Mouse (Mus musculus) heart, postnatal 0 days (tissue): ENCODE measurements around the gene Zfp775. TPM values are rescaled to one million over a fixed set of nuclear protein-coding genes. Genes with fewer than 3 reads are reported as not detected.

ENCODE experiments used
- ATAC-seq: fragments of 200-750 bp; cut with Nextera tagmentation; 2 replicates; pipeline ENCODE4 v1.8.0; 2017; ENCODE audit warnings: low read depth, moderate number of reproducible peaks, moderate library complexity; ENCODE audit not compliant: insufficient read depth
- DNase-seq: peaks from one replicate; pipeline ENCODE4 v3.0.0-alpha.2; 2016; ENCODE audit warnings: low spot score
- H3K27ac ChIP-seq: fragments of 300-500 bp; sonication (generic); 2 replicates; pipeline ENCODE4 v1.5.1; 2014; ENCODE audit warnings: low read depth, mild to moderate bottlenecking
- H3K27me3 ChIP-seq: fragments of 300-500 bp; sonication (generic); 2 replicates; pipeline ENCODE4 v1.6.1; 2014; ENCODE audit warnings: low read length, mixed read lengths; ENCODE audit not compliant: control insufficient read depth, insufficient read depth
- H3K36me3 ChIP-seq: fragments of 300-500 bp; sonication (generic); replicated peaks from 2 replicates; pipeline ENCODE4 v1.6.1; 2014; ENCODE audit warnings: low read length, mixed read lengths; ENCODE audit not compliant: control insufficient read depth, insufficient read depth
- H3K4me1 ChIP-seq: fragments of 300-500 bp; sonication (generic); 2 replicates; pipeline ENCODE4 v1.6.1; 2014; ENCODE audit warnings: antibody characterized with exemption; ENCODE audit not compliant: control insufficient read depth, insufficient read depth
- H3K4me2 ChIP-seq: fragments of 300-500 bp; sonication (generic); 2 replicates; pipeline ENCODE4 v1.6.1; 2014; ENCODE audit warnings: low read depth, mild to moderate bottlenecking, low read length, moderate library complexity
- H3K4me3 ChIP-seq: fragments of 300-500 bp; sonication (generic); 2 replicates; pipeline ENCODE4 v1.5.1; 2014; ENCODE audit warnings: low read depth, low read length
- H3K9ac ChIP-seq: fragments of 300-500 bp; sonication (generic); replicated peaks from 2 replicates; pipeline ENCODE4 v1.6.1; 2014; ENCODE audit warnings: low read depth, low read length, mixed read lengths
- H3K9me3 ChIP-seq: fragments of 300-500 bp; sonication (generic); replicated peaks from 2 replicates; pipeline ENCODE4 v1.6.1; 2016; ENCODE audit warnings: low read length; ENCODE audit not compliant: control insufficient read depth
- CTCF ChIP-seq: IDR thresholded peaks from 2 replicates; pipeline ENCODE4 v1.5.1; 2016; ENCODE audit warnings: antibody characterized with exemption, control low read depth, low read depth
- EP300 ChIP-seq: IDR thresholded peaks from 2 replicates; pipeline ENCODE4 v1.6.1; 2016; ENCODE audit warnings: antibody characterized with exemption, low read depth
- WGBS: fragments of 180-500 bp; shearing (Covaris S2); extraction: QIAGEN DNeasy Blood & Tissue Kit; methylation state at CpG from one replicate; pipeline ENCODE4 v1.1.7; 2014; 5-methylcytosine and 5-hydroxymethylcytosine counted together
- polyA plus RNA-seq: library from polyadenylated mRNA; unstranded; fragments of >200 nt; fragmentation: Nextera tagmentation; extraction: Ambion mirVana; gene quantifications from 2 replicates; pipeline ENCODE4 v1.2.1, GENCODE M21; 2015
- total RNA-seq: library from RNA; depleted of rRNA; stranded (reverse); fragments of >200 nt; gene quantifications from 2 replicates; pipeline ENCODE4 v1.2.3, GENCODE M21; 2014; ENCODE audit warnings: low replicate concordance

The Zfp775 gene
- total and polyA plus RNA-seq, 2 experiments from 2014 or later: 4.0 to 5.7 TPM

DNA sequence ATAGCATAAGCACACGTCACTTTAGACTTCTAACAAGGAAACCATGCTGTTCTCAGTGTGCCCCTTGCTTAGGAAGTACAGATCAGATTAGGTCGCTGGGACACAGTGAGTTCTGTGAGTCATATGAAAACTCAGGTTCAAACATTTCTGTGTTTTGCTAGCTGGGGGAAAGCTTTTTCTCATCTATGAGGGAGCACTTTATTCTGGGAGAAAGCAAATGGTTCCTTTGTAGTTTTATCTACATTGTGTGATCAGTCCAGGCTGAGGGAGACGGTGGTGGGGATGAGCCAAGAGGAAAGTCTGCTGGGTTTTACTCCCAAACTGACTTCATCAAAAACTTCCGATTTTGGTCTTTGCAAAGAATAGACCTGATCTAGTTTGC is 44.4 kb downstream of the Zfp775 start:
- Histone ChIP-seq H3K27me3 (no peaks in the 10 kb centered on the region), H3K4me1 (no peaks in the 10 kb centered on the region; the same call in 1 of the 2 replicates), H3K27ac (no peak overlapping the region), H3K4me3 (no peak overlapping the region), H3K9ac (no peak overlapping the region), H3K36me3 (0 out of 2 replicates have a peak, but pooled peaks cover 5% of the 10 kb centered on the region), H3K4me2 (no peak overlapping the region), H3K9me3 (no peaks in the 10 kb centered on the region)
- TF ChIP-seq EP300 (no peak), CTCF (no peak)
- 61% methylated on average over 4 of the region's 4 CpGs for WGBS
- no peak for ATAC-seq
- no peak for DNase-seq

DNA sequence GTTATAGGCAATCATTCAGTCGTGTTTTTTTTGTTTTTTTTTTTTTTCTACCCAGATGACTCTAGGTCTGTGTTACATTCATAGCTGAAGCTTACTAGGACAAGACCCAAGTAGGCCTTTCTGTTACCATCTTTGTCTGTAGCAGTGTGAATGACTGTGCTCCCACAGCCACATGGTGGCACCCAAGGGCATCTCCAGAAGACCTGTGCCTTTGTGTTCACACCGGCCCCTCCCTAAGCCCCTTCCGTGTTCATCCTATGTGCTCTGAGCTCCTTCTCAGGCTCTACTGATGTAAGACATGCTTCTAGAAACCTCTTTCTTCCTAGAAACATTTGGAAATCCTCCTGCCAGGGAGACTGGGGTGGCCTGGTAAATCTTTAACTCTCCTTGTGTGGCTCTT is 45.1 kb downstream of the Zfp775 start, which contains the start of gene Gimap8:
Gene Gimap8, plus strand, starts transcription at position 240 of the 400 bp plus-strand sequence.
- no peaks in the 10 kb centered on the region; the same call in 1 of the 2 replicates for H3K4me1 ChIP-seq
- H3K27ac ChIP-seq: peak within 1 kb of the TSS; percentile 48; the same call in 1 of the 2 replicates
- H3K4me3 ChIP-seq: peak within 1 kb of the TSS; percentile 25
- peak within 1 kb of the TSS; percentile 49 for H3K4me2 ChIP-seq
- H3K9me3 ChIP-seq: no peaks in the 10 kb centered on the region
- peak within 1 kb of the TSS; percentile 26; the same call in 1 of the 2 replicates for H3K9ac ChIP-seq
- peak; percentile 61 for DNase-seq
- H3K27me3 ChIP-seq: no peaks in the 10 kb centered on the region
- ATAC-seq: peak; percentile 70
- 31% methylated on average over 3 of the region's 3 CpGs for WGBS
- TF ChIP-seq EP300: no peak
- TF ChIP-seq CTCF: peak; percentile 63
- 0 out of 2 replicates have a peak, but pooled peaks cover 5% of the 10 kb centered on the region for H3K36me3 ChIP-seq

DNA sequence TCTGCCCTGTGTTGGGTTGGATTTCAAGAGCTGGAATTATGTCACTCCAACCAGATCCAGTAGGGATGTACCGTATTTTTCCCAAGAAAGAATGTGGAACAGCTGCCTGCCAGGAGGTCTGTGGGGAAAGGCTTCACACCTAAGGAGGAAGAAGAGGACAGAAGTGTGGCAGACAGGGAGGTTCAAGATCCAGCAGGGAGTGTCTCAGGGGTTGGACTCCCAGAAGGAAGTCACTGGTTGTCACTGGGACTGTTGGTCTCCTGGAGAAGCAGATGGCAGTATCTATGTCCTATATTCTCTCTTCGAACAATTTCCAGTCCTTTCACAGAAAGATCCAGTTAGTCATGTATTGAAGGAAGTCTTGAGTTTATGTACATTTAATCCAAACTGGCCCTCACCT is 45.7 kb downstream of the Zfp775 start:
- DNase-seq (no peak), ATAC-seq (no peak)
- H3K4me3 ChIP-seq: peak overlapping the region; percentile 25
- H3K27me3 ChIP-seq: no peaks in the 10 kb centered on the region
- peak overlapping the region; percentile 49 for H3K4me2 ChIP-seq
- H3K4me1 ChIP-seq: no peaks in the 10 kb centered on the region; the same call in 1 of the 2 replicates
- TF ChIP-seq CTCF (no peak), EP300 (no peak)
- H3K36me3 ChIP-seq: 0 out of 2 replicates have a peak, but pooled peaks cover 5% of the 10 kb centered on the region
- peak overlapping the region; percentile 48; the same call in 1 of the 2 replicates for H3K27ac ChIP-seq
- 73% methylated on average over 2 of the region's 2 CpGs for WGBS
- H3K9ac ChIP-seq: peak overlapping the region; percentile 26; the same call in 1 of the 2 replicates
- H3K9me3 ChIP-seq: no peaks in the 10 kb centered on the region

DNA sequence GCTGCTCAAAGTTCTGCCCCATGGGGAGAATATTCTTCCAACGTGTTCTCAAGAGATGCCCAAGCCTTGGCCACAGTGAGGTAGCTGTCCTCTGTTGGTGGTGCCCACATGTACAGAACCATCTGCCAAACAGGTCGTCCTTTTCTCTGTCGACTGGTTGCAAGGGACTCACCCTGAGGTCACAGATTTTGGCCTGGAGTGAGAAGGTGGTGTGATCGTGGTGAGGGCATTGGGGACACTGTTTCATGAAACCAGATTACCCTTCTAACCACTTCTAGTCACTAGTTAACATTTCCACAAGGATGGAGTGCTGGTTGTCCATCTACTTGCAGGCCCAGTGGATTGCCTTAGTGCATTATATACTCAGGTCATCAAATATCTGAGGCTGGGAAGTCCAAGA is 46.9 kb downstream of the Zfp775 start:
- no peak overlapping the region for H3K4me2 ChIP-seq
- no peaks in the 10 kb centered on the region; the same call in 1 of the 2 replicates for H3K4me1 ChIP-seq
- no peaks in the 10 kb centered on the region for H3K9me3 ChIP-seq
- no peak overlapping the region for H3K9ac ChIP-seq
- no peak for DNase-seq
- TF ChIP-seq CTCF: no peak
- TF ChIP-seq EP300: no peak
- no peaks in the 10 kb centered on the region for H3K27me3 ChIP-seq
- H3K27ac ChIP-seq: no peak overlapping the region
- 79% methylated on average over 4 of the region's 4 CpGs for WGBS
- no peak for ATAC-seq
- H3K4me3 ChIP-seq: no peak overlapping the region
- 0 out of 2 replicates have a peak, but pooled peaks cover 5% of the 10 kb centered on the region for H3K36me3 ChIP-seq

DNA sequence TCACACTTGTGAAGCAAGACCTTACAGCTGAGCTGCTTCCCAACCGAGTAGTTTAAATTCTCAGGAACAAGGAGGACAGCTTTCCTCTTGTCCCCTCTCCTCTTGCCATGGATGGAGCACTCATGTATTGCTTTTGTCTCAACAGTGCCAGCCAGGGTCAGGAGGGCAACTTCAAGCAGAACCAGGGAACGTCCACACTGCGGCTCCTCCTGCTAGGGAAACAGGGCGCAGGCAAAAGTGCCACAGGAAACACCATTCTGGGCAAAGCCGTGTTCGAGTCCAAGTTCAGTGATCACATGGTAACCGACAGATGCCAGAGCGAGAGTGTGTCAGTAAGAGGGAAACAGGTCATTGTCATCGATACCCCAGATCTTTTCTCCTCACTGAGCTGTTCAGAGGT is 48.2 kb downstream of the Zfp775 start:
- Histone ChIP-seq H3K9ac (no peak overlapping the region), H3K27ac (no peak overlapping the region), H3K4me2 (no peak overlapping the region), H3K9me3 (no peaks in the 10 kb centered on the region), H3K27me3 (no peaks in the 10 kb centered on the region), H3K36me3 (0 out of 2 replicates have a peak, but pooled peaks cover 5% of the 10 kb centered on the region), H3K4me3 (no peak overlapping the region), H3K4me1 (no peaks in the 10 kb centered on the region; the same call in 1 of the 2 replicates)
- 85% methylated on average over 9 of the region's 9 CpGs for WGBS
- DNase-seq (no peak), ATAC-seq (no peak)
- TF ChIP-seq EP300 (no peak), CTCF (no peak)

DNA sequence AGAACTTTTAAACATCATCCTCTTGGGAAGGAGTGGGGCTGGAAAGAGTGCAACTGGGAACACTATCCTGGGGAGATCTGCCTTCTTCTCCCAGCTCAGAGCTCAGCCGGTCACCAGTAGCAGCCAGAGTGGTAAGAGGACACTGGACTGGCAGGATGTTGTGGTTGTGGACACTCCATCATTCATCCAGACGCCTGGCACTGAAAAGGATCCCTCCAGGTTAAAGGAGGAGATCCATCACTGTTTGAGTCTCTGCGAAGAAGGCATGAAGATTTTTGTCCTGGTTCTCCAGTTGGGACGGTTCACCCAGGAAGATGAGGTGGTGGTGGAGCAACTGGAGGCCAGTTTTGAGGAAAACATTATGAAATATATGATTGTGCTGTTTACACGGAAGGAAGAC is 56.9 kb downstream of the Zfp775 start:
- Histone ChIP-seq H3K9me3 (no peaks in the 10 kb centered on the region), H3K27ac (no peak overlapping the region), H3K36me3 (no peaks in the 10 kb centered on the region), H3K4me2 (no peak overlapping the region), H3K4me1 (no peaks in the 10 kb centered on the region), H3K27me3 (no peaks in the 10 kb centered on the region), H3K9ac (no peak overlapping the region), H3K4me3 (no peak overlapping the region)
- no peak for DNase-seq
- no peak for ATAC-seq
- 75% methylated on average over 5 of the region's 5 CpGs for WGBS
- TF ChIP-seq CTCF: no peak
- TF ChIP-seq EP300: no peak
